Mouse (Mus musculus) C2C12 (cell line): ENCODE data around the gene Fdxr.

Experiments used
- CTCF ChIP-seq: IDR thresholded peaks from one replicate; pipeline ENCODE4 v1.5.1; 2011; ENCODE audit not compliant: control insufficient read depth, insufficient read depth, insufficient read length
- MYOD1 ChIP-seq: IDR thresholded peaks from one replicate; pipeline ENCODE4 v1.6.1; 2011; ENCODE audit warnings: low read depth; ENCODE audit not compliant: control insufficient read depth, insufficient read length

- TF ChIP-seq CTCF (no peak), MYOD1 (no peak)
These were observed at the start of gene Fdxr for GRCm38 (mm10) chr11:115276780-115277603.
